Mouse (Mus musculus) heart, embryonic 12.5 days (tissue): ENCODE data around the gene Sall1. TPM values are rescaled to one million over a fixed set of nuclear protein-coding genes. Genes with fewer than 3 reads are reported as not detected.

Experiments used
- ATAC-seq: fragments of 200-750 bp; cut with Nextera tagmentation; 2 replicates; pipeline ENCODE4 v1.8.0; 2017; ENCODE audit warnings: moderate TSS enrichment, moderate library complexity; ENCODE audit not compliant: insufficient number of reproducible peaks, low FRiP score
- H3K27ac ChIP-seq: fragments of 300-500 bp; sonication (generic); 2 replicates; pipeline ENCODE4 v1.5.1; 2016; ENCODE audit warnings: mild to moderate bottlenecking, moderate library complexity; ENCODE audit not compliant: poor library complexity, severe bottlenecking
- H3K27me3 ChIP-seq: fragments of 300-500 bp; sonication (generic); replicated peaks from 2 replicates; pipeline ENCODE4 v1.6.1; 2016; ENCODE audit warnings: mild to moderate bottlenecking, moderate library complexity
- H3K36me3 ChIP-seq: fragments of 300-500 bp; sonication (generic); 2 replicates; pipeline ENCODE4 v1.6.1; 2016; ENCODE audit warnings: mild to moderate bottlenecking, moderate library complexity
- H3K4me1 ChIP-seq: fragments of 300-500 bp; sonication (generic); replicated peaks from 2 replicates; pipeline ENCODE4 v1.6.1; 2016; ENCODE audit warnings: mild to moderate bottlenecking
- H3K4me2 ChIP-seq: fragments of 300-500 bp; sonication (generic); 2 replicates; pipeline ENCODE4 v1.6.1; 2016; ENCODE audit warnings: mild to moderate bottlenecking, moderate library complexity
- H3K4me3 ChIP-seq: fragments of 300-500 bp; sonication (generic); 2 replicates; pipeline ENCODE4 v1.5.1; 2016; ENCODE audit warnings: mild to moderate bottlenecking
- H3K9ac ChIP-seq: fragments of 300-500 bp; sonication (generic); 2 replicates; pipeline ENCODE4 v1.6.1; 2016; ENCODE audit warnings: mild to moderate bottlenecking, moderate library complexity
- H3K9me3 ChIP-seq: fragments of 300-500 bp; sonication (generic); replicated peaks from 2 replicates; pipeline ENCODE4 v1.6.1; 2016; ENCODE audit warnings: mild to moderate bottlenecking, moderate library complexity
- WGBS: fragments of 180-500 bp; shearing (Covaris S2); methylation state at CpG from one replicate; pipeline ENCODE4 v1.1.7; 2016; 5-methylcytosine and 5-hydroxymethylcytosine counted together
- microRNA-seq: library from miRNA; unstranded; fragments of <30 nt; microRNA quantifications from one replicate; pipeline ENCODE4, GENCODE M21; 2017
- polyA plus RNA-seq: library from polyadenylated mRNA; unstranded; fragments of >200 nt; fragmentation: Nextera tagmentation; extraction: Ambion mirVana; gene quantifications from 2 replicates; pipeline ENCODE4 v1.2.1, GENCODE M21; 2016

Gene Sall1
- polyA plus RNA-seq, 1 experiment from 2014 or later: 6.4 TPM

- H3K4me1 ChIP-seq: no peaks in the 10 kb centered on the region
- WGBS: 67% methylated on average over 15 of the region's 15 CpGs
- no peak overlapping the region for H3K4me3 ChIP-seq
- no peaks in the 10 kb centered on the region for H3K36me3 ChIP-seq
- no peak overlapping the region for H3K4me2 ChIP-seq
- no peaks in the 10 kb centered on the region for H3K9me3 ChIP-seq
- ATAC-seq: no peak
- 0 out of 2 replicates have a peak, but pooled peaks cover 19% of the 10 kb centered on the region for H3K27me3 ChIP-seq
- no peak overlapping the region for H3K27ac ChIP-seq
- H3K9ac ChIP-seq: no peak overlapping the region
These were observed 52.0 kb downstream of the Sall1 start for GRCm38 (mm10) chr8:88991780-88992509.

GRCm38 (mm10) chr8:88991176-88991575, 52.8 kb downstream of the Sall1 start:
- no peaks in the 10 kb centered on the region for H3K9me3 ChIP-seq
- H3K4me2 ChIP-seq: no peak overlapping the region
- no peaks in the 10 kb centered on the region for H3K36me3 ChIP-seq
- peaks cover 21% of the 10 kb centered on the region; the same call in 1 of the 2 replicates for H3K27me3 ChIP-seq
- ATAC-seq: no peak
- H3K4me1 ChIP-seq: no peaks in the 10 kb centered on the region
- WGBS: 57% methylated on average over 5 of the region's 5 CpGs
- H3K27ac ChIP-seq: no peak overlapping the region
- H3K9ac ChIP-seq: no peak overlapping the region
- no peak overlapping the region for H3K4me3 ChIP-seq

DNA sequence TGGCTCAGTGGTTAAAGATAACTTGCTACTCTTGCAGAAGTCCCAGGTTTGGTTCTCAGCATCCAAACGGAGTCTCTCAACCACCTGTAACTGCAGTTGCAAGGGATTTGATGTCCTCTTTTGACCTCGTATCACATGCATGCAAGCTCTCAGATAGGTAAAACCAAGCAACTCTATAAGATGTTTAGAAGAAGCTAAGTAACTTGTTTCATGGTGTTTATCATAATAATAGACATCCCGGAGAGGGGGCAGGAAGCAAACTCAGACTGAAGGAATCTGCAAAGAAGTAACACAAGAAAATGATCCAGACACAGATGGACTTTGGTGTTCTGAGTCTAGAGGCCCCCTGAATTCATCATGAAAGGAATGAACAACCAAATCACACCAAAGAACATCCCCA, 55.0 kb downstream of the Sall1 start:
- Histone ChIP-seq H3K27me3 (peaks cover 28% of the 10 kb centered on the region; the same call in 1 of the 2 replicates), H3K4me1 (no peaks in the 10 kb centered on the region), H3K27ac (no peak overlapping the region), H3K4me2 (no peak overlapping the region), H3K9ac (no peak overlapping the region), H3K36me3 (no peaks in the 10 kb centered on the region), H3K4me3 (no peak overlapping the region), H3K9me3 (no peaks in the 10 kb centered on the region)
- WGBS: 78% methylated on average over 3 of the region's 3 CpGs
- no peak for ATAC-seq

GRCm38 (mm10) chr8:88983468-88983867, 60.5 kb downstream of the Sall1 start:
- Histone ChIP-seq H3K4me2 (no peak overlapping the region), H3K4me1 (no peaks in the 10 kb centered on the region), H3K27me3 (peaks cover 11% of the 10 kb centered on the region; the same call in 1 of the 2 replicates), H3K4me3 (no peak overlapping the region), H3K9me3 (no peaks in the 10 kb centered on the region), H3K36me3 (no peaks in the 10 kb centered on the region), H3K27ac (no peak overlapping the region), H3K9ac (no peak overlapping the region)
- WGBS: 64% methylated on average over 5 of the region's 5 CpGs
- ATAC-seq: no peak

Small RNAs within 50 kb of the gene (microRNA-seq; reads per million reads assigned to microRNA genes)
- not detected for gene Mir8110
